ENCODE assay signal across 9 mouse cellular contexts in the genomic region with DNA sequence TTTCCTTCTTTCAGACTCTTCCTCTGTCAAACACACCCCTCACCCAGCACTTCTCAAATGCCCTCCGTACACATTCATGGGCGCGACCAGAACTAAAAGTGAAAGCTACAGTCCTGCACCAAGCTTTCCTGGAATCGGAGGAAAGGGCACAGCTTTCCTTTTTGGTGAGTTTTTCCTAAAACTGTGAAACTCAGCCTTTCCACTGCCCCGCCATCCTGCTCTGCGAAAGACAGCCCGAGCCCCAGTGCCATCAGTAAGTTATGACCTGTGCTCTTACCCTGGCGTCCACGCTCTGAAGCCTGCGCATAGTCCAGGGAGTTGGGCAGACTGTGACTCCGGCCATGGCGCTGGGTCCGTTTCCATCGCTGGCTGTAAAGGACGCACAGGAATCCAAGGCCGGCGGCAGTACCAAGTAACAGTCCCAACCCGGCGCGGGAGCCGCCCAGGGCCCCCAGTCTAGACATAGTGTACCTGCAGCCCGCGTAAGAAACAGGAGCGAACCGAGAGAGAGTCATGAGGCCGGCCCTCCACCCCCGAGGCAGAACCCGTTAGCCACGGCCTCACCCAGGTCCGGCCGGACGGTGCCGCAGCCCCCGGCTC. TPM values are rescaled to one million over a fixed set of nuclear protein-coding genes. Genes with fewer than 3 reads are reported as not detected.
DNase-seq lines count a peak whose midpoint lies in the region; ATAC-seq and TF ChIP-seq lines count a peak whose summit lies in the region.
"Had no signal": no experiment of that assay in that cellular context is flagged by ENCODE, and none has a peak within 500 bp of the region (broad histone marks: within the 10 kb centered on the region; RNA-seq: fewer than 3 reads in every experiment).

No protein-coding gene starts in this region.

- H3K9me3 ChIP-seq in heart, embryonic 13.5 days = no peaks in the 10 kb centered on the region
- no peaks in the 10 kb centered on the region for H3K9me3 ChIP-seq in G1E (replicated peaks)
- no peaks in the 10 kb centered on the region for H3K9me3 ChIP-seq in intestine, embryonic 15.5 days
- H3K9me3 ChIP-seq in stomach, embryonic 16.5 days (replicated peaks; ENCODE audit: control insufficient read depth, low read length) = no peaks in the 10 kb centered on the region

- WGBS in heart, embryonic 13.5 days = 2% methylated on average over 34 of the region's 34 CpGs
- WGBS in intestine, embryonic 15.5 days = 2% methylated on average over 34 of the region's 34 CpGs
- WGBS in stomach, embryonic 16.5 days = 4% methylated on average over 33 of the region's 34 CpGs

- intact Hi-C loops in heart, postnatal 10 days (cut with DNase I) = loop anchor here (2.0 kb wide), 1 partner anchor 33 kb away; no protein-coding TSS in a partner anchor

- H3K4me3 ChIP-seq in heart, embryonic 13.5 days = peak overlapping the region; percentile 99
- H3K4me3 ChIP-seq in G1E (ENCODE audit: low read depth, low read length) = peak overlapping the region; percentile 100
- H3K4me3 ChIP-seq in intestine, embryonic 15.5 days (replicated peaks) = peak overlapping the region; percentile 99
- H3K4me3 ChIP-seq in stomach, embryonic 16.5 days (replicated peaks; ENCODE audit: low read length) = peak overlapping the region; percentile 90

- no peak for TF ChIP-seq CTCF in G1E (IDR thresholded peaks at IDR 0.05; ENCODE audit: low read depth, low read length)

- peaks cover 33% of the 10 kb centered on the region for H3K36me3 ChIP-seq in heart, embryonic 13.5 days
- peaks cover 37% of the 10 kb centered on the region for H3K36me3 ChIP-seq in G1E (replicated peaks)
- 0 out of 2 replicates have a peak, but pooled peaks cover 14% of the 10 kb centered on the region for H3K36me3 ChIP-seq in intestine, embryonic 15.5 days
- H3K36me3 ChIP-seq in stomach, embryonic 16.5 days (ENCODE audit: control insufficient read depth, insufficient read depth, low read length) = 0 out of 2 replicates have a peak, but pooled peaks cover 4% of the 10 kb centered on the region

- peaks cover 31% of the 10 kb centered on the region for H3K4me1 ChIP-seq in heart, embryonic 13.5 days
- H3K4me1 ChIP-seq in G1E (ENCODE audit: insufficient read depth, low read depth, low read length) = peaks cover 62% of the 10 kb centered on the region
- peaks cover 9% of the 10 kb centered on the region for H3K4me1 ChIP-seq in intestine, embryonic 15.5 days (replicated peaks)
- peaks cover 8% of the 10 kb centered on the region; the same call in 1 of the 2 replicates for H3K4me1 ChIP-seq in stomach, embryonic 16.5 days (ENCODE audit: control insufficient read depth, insufficient read depth, low read length)

- peak overlapping the region; percentile 74 for H3K27ac ChIP-seq in heart, embryonic 13.5 days (replicated peaks)
- 0 out of 2 replicates have a peak overlapping the region, but pooled peaks have one; percentile 27 for H3K27ac ChIP-seq in intestine, embryonic 15.5 days
- no peak overlapping the region for H3K27ac ChIP-seq in stomach, embryonic 16.5 days (ENCODE audit: low read length)

- DNase-seq in heart, postnatal 10 days = no peak
- DNase-seq in G1E (ENCODE audit: low spot score) = peak; percentile 25
- DNase-seq in lung, postnatal 36 days = peak; percentile 25
- no peak for DNase-seq in natural killer cell, adult 2 months (ENCODE audit: low spot score in 2 of 2)

- no peaks in the 10 kb centered on the region for H3K27me3 ChIP-seq in heart, embryonic 13.5 days (replicated peaks)
- no peaks in the 10 kb centered on the region for H3K27me3 ChIP-seq in G1E (ENCODE audit: insufficient read depth, low read length)
- H3K27me3 ChIP-seq in intestine, embryonic 15.5 days (replicated peaks) = no peaks in the 10 kb centered on the region
- no peaks in the 10 kb centered on the region for H3K27me3 ChIP-seq in stomach, embryonic 16.5 days (ENCODE audit: control insufficient read depth, insufficient read depth, low read length)

- no peak; the same call in 1 of the 2 replicates for ATAC-seq in heart, embryonic 13.5 days (ENCODE audit: extremely low read depth, insufficient number of reproducible peaks, low FRiP score, low TSS enrichment)
- ATAC-seq in G1E (ENCODE audit: extremely low read depth, insufficient number of reproducible peaks, low FRiP score, poor library complexity, severe bottlenecking) = no peak
- ATAC-seq in erythroblast, adult 5-6 weeks (replicated peaks; ENCODE audit: low FRiP score, poor library complexity, severe bottlenecking) = peak; percentile 38
- peak; percentile 72 for ATAC-seq in intestine, embryonic 15.5 days
- peak; percentile 52 for ATAC-seq in stomach, embryonic 16.5 days (ENCODE audit: insufficient read depth, low FRiP score)

- H3K9ac ChIP-seq in heart, embryonic 13.5 days = peak overlapping the region; percentile 96
- H3K9ac ChIP-seq in intestine, embryonic 15.5 days = peak overlapping the region; percentile 91
- H3K9ac ChIP-seq in stomach, embryonic 16.5 days (ENCODE audit: low read length) = peak overlapping the region; percentile 91

- H3K4me2 ChIP-seq in heart, embryonic 13.5 days = peak overlapping the region; percentile 95
- H3K4me2 ChIP-seq in intestine, embryonic 15.5 days (replicated peaks) = peak overlapping the region; percentile 86
- H3K4me2 ChIP-seq in stomach, embryonic 16.5 days (ENCODE audit: low read depth, low read length) = peak overlapping the region; percentile 68

RNA-seq across cellular contexts. Expression of a gene that starts 0.7 kb away (rescaled TPM):
- polyA plus RNA-seq in heart, embryonic 13.5 days (2015; fragmentation: Nextera tagmentation; extraction: Ambion mirVana) = 23.3 and 26.6 TPM in 2 replicates
- total RNA-seq in heart, postnatal 10 days (2021) = 10 to 100 TPM; 18.8 to 19.2 TPM
- total RNA-seq in G1E (2014; fragmentation: Nextera tagmentation) (69.1 and 77.4 TPM in 2 replicates), G1E (2017) (95.9 and 104 TPM in 2 replicates)
- 53.7 and 54.9 TPM in 2 replicates for polyA plus RNA-seq in G1E (2012)
- total RNA-seq in erythroblast, adult 5-6 weeks (2015; ENCODE audit: low replicate concordance) = 17.8 and 21.7 TPM in 2 replicates
- total RNA-seq in erythroblast, adult 5-6 weeks (2017; ENCODE audit: low replicate concordance) = 27.9 and 33.2 TPM in 2 replicates
- 48.5 and 49.5 TPM in 2 replicates for polyA plus RNA-seq in intestine, embryonic 15.5 days (2015; fragmentation: Nextera tagmentation; extraction: Ambion mirVana)
- polyA plus RNA-seq in stomach, embryonic 16.5 days (2015; fragmentation: Nextera tagmentation; extraction: Ambion mirVana) = 42.9 and 45.2 TPM in 2 replicates

RNA-seq across cellular contexts. Expression of a gene that starts 11.4 kb away (rescaled TPM):
- 5.3 and 7.9 TPM in 2 replicates for polyA plus RNA-seq in heart, embryonic 13.5 days (2015; fragmentation: Nextera tagmentation; extraction: Ambion mirVana)
- 1 to 10 TPM; 1.3 to 2.9 TPM for total RNA-seq in heart, postnatal 10 days (2021)
- total RNA-seq in G1E (2014; fragmentation: Nextera tagmentation) (1.3 TPM in 1 of 2 replicates, not detected in the other), G1E (2017) (6.7 and 9.8 TPM in 2 replicates)
- polyA plus RNA-seq in G1E (2012) = 40.2 and 43.5 TPM in 2 replicates
- total RNA-seq in erythroblast, adult 5-6 weeks (2015; ENCODE audit: low replicate concordance) = not detected in 2 replicates
- 1.5 TPM in 1 of 2 replicates, not detected in the other for total RNA-seq in erythroblast, adult 5-6 weeks (2017; ENCODE audit: low replicate concordance)
- 21.1 and 27.3 TPM in 2 replicates for polyA plus RNA-seq in intestine, embryonic 15.5 days (2015; fragmentation: Nextera tagmentation; extraction: Ambion mirVana)
- polyA plus RNA-seq in stomach, embryonic 16.5 days (2015; fragmentation: Nextera tagmentation; extraction: Ambion mirVana) = 5.9 and 9.9 TPM in 2 replicates

RNA-seq across cellular contexts. Expression of a gene that starts 18.1 kb away (rescaled TPM):
- 0.37 and 0.44 TPM in 2 replicates for polyA plus RNA-seq in heart, embryonic 13.5 days (2015; fragmentation: Nextera tagmentation; extraction: Ambion mirVana)
- total RNA-seq in heart, postnatal 10 days (2021) = not detected
- total RNA-seq in G1E (2014; fragmentation: Nextera tagmentation) (not detected in 2 replicates), G1E (2017) (0.06 and 0.16 TPM in 2 replicates)
- polyA plus RNA-seq in G1E (2012) = 0.02 TPM in 1 of 2 replicates, not detected in the other
- not detected in 2 replicates for total RNA-seq in erythroblast, adult 5-6 weeks (2015; ENCODE audit: low replicate concordance)
- total RNA-seq in erythroblast, adult 5-6 weeks (2017; ENCODE audit: low replicate concordance) = not detected in 2 replicates
- polyA plus RNA-seq in intestine, embryonic 15.5 days (2015; fragmentation: Nextera tagmentation; extraction: Ambion mirVana) = 0.30 and 0.38 TPM in 2 replicates
- polyA plus RNA-seq in stomach, embryonic 16.5 days (2015; fragmentation: Nextera tagmentation; extraction: Ambion mirVana) = 3.6 and 5.9 TPM in 2 replicates
- total RNA-seq: hematopoietic stem cell, adult 5-6 weeks had no signal

RNA-seq across cellular contexts. Expression of a gene that starts 43.6 kb away (rescaled TPM):
- polyA plus RNA-seq in heart, embryonic 13.5 days (2015; fragmentation: Nextera tagmentation; extraction: Ambion mirVana) = 30.7 and 31.1 TPM in 2 replicates
- 1 to 10 TPM; 4.7 to 6.6 TPM for total RNA-seq in heart, postnatal 10 days (2021)
- 37.2 and 55.1 TPM in 2 replicates for total RNA-seq in G1E (2014; fragmentation: Nextera tagmentation)
- 27.9 and 40.0 TPM in 2 replicates for total RNA-seq in G1E (2017)
- 28.8 and 40.3 TPM in 2 replicates for polyA plus RNA-seq in G1E (2012)
- 16.1 and 18.8 TPM in 2 replicates for total RNA-seq in erythroblast, adult 5-6 weeks (2015; ENCODE audit: low replicate concordance)
- total RNA-seq in erythroblast, adult 5-6 weeks (2017; ENCODE audit: low replicate concordance) = 14.1 and 29.6 TPM in 2 replicates
- polyA plus RNA-seq in intestine, embryonic 15.5 days (2015; fragmentation: Nextera tagmentation; extraction: Ambion mirVana) = 41.1 and 43.2 TPM in 2 replicates
- polyA plus RNA-seq in stomach, embryonic 16.5 days (2015; fragmentation: Nextera tagmentation; extraction: Ambion mirVana) = 33.1 and 36.6 TPM in 2 replicates

RNA-seq across cellular contexts. Expression of a gene that starts 52.2 kb away (rescaled TPM):
- 29.5 and 35.0 TPM in 2 replicates for polyA plus RNA-seq in heart, embryonic 13.5 days (2015; fragmentation: Nextera tagmentation; extraction: Ambion mirVana)
- 10 to 100 TPM; 21.6 TPM for total RNA-seq in heart, postnatal 10 days (2021)
- total RNA-seq in G1E (2014; fragmentation: Nextera tagmentation) = 18.4 and 23.4 TPM in 2 replicates
- 26.8 and 28.9 TPM in 2 replicates for total RNA-seq in G1E (2017)
- 18.8 and 22.7 TPM in 2 replicates for polyA plus RNA-seq in G1E (2012)
- total RNA-seq in erythroblast, adult 5-6 weeks (2015; ENCODE audit: low replicate concordance) = 0.58 and 4.2 TPM in 2 replicates
- total RNA-seq in erythroblast, adult 5-6 weeks (2017; ENCODE audit: low replicate concordance) = 11.3 and 12.6 TPM in 2 replicates
- 59.3 and 64.9 TPM in 2 replicates for polyA plus RNA-seq in intestine, embryonic 15.5 days (2015; fragmentation: Nextera tagmentation; extraction: Ambion mirVana)
- 51.6 and 55.2 TPM in 2 replicates for polyA plus RNA-seq in stomach, embryonic 16.5 days (2015; fragmentation: Nextera tagmentation; extraction: Ambion mirVana)

Comparison
In these comparisons a context has a peak if more than half of its experiments do, and no peak if none do; other contexts are left out.
1. ATAC-seq: peak in erythroblast, adult 5-6 weeks (single experiment), intestine, embryonic 15.5 days (single experiment) and stomach, embryonic 16.5 days (single experiment); none in heart, embryonic 13.5 days (single experiment) and G1E (single experiment).
2. DNase-seq: peak in G1E (single experiment) and lung, postnatal 36 days (single experiment); none in heart, postnatal 10 days (0 of 2) and natural killer cell, adult 2 months (0 of 2).
3. Peak in every context shown above with its lines, with median percentiles within 50 percentile points of each other: H3K4me2 ChIP-seq, H3K4me3 ChIP-seq and H3K9ac ChIP-seq.